Mouse (Mus musculus) frontal cortex, postnatal 10 days (tissue): Measurements from ENCODE around the gene Id1.

Experiments used
- DNase-seq, 2 experiments: peaks; one replicate each; pipeline ENCODE4 v3.0.0; 2022; ENCODE audit warnings: low spot score in 2 of 2, mixed read lengths in 1 of 2

The Id1 gene

DNA sequence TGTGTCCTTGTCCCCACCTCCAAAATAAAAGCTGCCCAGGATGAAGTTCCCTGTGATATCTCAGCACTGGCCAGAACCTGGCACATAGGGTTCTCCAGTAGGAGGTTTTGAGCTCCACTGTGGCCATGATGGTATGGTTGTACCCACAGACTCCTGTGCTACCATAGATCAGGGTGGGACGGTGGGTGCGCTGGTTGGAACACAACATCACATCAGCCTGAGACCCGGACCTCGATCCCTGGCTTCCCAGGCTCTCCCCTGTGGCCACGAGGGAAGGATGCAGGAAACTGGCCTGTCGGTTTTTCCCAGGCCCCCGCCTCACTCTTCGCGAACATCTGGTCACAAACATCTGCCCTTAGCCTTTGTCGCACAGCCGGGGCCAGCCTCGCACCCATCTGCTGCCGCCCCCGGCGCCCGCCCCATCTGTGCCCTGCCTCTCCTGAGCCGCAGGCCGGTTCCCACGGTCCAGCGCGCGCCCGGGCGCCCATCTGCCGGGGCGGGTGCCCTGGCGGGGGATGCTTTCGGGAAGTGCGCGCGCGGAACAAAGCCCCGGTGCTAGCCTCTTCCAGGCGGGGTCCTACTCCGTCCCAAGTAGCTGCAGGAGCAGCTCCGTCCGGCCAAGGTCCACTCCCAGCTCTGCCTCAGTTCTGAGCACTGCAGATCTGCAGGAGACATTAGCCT is 12.3 kb upstream of the Id1 start:
- DNase-seq, result no peak

DNA sequence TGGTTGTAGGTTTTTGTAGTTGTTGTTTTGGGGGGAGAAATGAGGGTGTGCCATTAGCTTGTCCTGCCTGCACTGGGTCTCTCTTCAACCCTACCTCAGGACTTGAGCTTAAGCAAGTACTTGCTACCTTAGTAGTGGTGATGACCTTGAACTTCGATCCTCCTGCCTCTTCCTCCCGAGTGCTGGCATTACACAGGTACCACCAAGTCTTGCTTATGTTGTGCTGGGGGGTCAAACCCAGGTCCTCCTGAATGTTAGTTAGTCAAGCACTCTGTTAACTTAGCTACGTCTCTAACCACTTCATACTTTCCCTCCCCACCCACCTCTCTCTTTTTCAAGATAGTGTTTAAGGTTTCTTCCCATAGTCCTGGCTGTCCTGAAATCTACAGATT is 11.7 kb upstream of the Id1 start:
- DNase-seq, result no peak

DNA sequence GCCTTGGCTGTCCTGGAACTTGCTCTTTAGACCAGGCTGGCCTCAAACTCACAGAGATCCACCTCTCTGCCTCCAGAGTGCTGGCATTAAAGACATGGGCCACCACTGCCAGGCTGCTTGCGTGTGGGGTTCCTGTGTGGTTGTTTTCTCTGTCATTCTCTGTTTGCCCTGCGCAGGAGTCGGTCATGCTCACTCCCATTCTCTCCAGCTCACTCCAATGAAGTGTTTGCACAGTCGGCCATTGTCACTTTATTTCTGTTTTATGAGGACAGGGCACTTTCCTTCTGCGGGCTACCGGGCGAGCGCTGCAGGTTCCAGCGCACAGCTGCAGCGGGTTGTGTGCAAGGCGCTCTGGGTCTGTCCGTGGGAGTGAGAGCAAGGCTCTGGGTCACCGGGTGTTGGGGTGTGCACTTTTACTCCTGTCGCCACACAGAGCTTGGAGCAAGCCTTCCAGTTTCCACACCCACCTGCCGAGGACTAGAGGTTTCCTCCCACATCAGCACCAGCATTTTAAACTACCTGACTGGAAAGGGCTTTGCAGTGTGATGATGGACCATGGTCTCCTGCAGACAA is 10.8 kb upstream of the Id1 start:
- no peak for DNase-seq

DNA sequence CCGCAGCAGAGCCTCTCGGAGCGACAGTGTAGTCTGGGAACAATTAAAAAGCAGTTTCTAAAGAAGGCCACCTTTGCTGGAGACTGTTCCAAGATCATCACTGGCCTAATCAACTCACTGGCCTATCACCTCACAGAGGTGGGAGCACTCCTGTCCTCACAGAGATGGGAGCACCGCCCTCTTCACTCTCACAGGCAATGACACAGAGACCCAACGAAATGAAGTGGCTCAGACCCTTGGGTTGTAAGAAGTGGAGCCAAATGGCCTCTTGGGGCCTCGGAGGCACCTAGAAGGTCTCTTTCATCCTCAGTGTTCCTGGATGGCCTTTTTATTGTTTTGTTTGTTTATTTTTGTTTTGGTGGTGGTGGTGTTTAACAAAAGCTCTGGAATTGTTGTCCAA is 9.8 kb upstream of the Id1 start:
- DNase-seq, result no peak

DNA sequence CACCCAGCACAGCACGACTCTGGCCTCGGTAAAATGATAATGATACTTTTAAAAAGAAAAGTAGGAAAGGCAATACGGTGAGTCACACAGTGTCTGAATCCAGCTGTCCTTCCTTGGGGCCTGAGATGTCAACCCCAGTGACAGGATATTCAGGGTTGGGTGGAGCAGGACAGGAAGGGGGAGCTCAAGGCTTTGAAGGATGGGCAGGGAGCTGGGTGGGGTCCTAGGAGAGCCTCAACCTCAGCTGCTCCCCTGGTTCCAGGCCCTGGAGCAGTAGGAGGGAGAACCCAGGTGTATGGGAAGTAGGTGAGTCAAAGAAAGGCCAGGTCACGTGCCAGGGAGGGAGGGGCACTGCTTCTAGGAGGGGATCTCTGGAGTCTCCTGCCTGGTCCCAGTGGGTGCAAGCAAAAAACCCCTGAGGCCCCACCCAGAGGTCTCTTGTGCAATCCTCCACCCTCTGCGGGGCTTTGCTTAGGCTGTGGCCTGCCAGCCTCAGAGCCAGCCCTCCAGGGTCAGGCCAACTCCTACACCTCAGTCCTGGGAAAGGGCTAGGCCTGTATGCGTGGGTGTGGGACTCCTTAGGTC is 9.2 kb upstream of the Id1 start:
- no peak for DNase-seq

DNA sequence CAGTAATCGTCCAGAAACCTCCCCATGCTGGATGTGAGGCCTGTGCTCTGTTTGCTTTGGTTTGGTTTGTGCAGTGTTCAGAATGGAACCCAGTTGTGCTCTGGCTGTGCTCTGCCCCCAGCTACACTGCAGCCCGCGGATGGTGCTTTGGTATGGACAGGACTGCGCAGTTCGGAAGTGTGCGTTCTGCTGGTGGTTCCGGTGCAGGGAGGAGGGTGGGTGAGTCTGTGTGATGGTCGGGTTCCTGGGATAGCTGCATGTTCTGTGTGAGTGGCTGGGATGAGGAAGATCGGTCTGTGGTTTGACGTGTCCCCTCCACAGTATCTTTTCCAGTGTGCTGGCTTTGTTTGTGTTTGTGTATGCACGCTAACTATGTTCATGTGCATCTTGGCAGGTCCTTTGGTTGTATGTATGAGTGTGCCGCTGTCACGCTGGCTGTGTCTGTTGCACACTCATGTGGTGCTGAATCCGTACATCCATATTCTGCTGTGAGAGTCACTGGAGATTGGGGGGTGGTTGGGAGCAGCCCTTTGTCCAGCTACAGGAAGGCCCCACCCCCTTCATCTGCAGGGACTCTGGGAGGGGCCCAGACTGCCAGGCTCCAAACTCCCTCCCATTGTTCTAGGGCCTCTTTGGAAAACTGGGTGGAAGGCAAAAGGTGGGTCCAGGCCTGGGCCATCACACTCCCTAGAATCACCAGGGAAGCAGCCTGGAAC is 8.1 kb upstream of the Id1 start:
- DNase-seq, result no peak

DNA sequence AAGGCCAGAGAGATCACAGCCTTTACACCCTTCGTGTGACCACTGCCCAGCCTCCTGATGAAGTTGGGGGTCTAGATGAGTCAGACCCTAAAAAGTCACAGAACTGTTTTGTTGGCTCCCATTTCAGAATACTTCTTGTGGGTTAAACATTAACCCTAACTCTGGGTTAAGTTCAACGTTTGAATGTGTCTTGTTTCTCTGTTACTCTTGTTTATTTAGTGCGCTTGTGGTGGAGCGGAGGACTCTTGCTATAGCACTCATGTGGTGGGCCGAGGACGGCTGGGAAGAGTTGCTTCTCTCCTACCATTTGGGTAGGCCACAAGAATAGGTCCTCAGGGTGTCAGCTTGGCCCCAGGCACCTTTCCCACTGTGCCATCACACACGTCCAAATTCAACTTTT is 7.5 kb upstream of the Id1 start:
- DNase-seq, result no peak

DNA sequence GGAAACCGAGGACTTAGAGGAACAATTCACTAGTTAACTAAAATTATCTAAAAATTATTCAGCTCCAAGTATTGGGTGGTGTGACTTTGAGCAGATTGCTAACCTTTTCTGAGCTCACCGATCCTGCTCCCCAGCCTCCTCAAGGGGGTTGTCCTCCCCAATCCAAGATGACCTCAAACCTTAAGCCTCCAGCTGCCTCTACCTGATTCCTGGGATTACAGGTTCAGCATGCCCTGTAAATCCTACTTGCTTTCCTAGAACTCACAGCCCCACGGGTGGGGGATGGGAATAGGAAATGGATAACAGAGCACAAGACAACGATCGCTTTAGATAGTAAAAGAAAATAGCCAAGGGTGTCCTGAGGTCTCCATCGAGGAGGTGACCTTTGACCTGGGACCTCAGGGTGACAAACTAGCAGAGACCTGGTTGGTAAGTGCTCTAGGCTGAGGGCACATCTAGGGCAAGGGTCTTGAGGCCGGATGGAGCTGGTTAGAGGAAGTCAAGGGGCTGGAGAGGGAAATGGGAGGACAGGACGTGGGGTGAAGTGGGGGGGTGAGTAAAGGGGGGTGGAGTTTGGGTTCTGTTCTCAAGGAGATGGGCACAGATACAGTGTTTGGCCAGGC is 6.9 kb upstream of the Id1 start:
- no peak for DNase-seq

DNA sequence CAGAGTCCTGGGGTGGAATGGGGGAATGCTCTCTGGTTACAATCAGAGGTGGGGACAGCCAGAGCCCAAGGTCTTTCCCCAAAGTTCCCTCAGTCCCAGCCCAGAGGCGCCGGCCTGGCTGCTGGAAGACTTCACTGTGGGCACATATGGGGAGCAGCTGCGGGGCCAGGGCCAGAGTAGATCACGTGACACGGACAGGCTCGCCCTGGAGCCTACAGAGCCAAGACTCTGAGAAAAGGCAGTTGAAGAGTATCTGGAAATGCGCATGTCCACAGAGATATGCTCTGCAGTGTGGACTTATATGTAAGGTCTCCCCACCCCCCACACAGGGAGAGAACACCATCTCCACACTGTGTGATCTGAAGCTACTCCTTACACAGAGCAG is 6.4 kb upstream of the Id1 start:
- no peak for DNase-seq

DNA sequence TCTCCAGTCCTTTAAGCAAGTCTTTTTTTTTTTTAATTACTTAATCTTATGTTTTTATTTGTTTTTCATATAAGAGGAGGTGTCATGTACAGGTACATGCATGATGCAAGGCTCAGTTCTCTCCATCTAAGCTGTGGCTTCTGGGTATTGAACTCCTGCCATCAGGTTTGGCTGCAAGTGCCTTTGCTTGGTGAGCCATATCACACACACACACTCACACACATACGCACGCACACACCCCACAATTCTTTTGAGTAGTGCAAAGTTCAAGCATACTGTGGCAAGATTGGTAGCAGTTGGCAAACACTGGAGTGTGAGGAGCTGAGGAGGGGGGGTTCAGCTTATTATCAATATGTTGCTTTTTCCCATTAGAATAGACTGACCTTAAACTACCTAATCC is 2.9 kb upstream of the Id1 start:
- DNase-seq, result no peak

DNA sequence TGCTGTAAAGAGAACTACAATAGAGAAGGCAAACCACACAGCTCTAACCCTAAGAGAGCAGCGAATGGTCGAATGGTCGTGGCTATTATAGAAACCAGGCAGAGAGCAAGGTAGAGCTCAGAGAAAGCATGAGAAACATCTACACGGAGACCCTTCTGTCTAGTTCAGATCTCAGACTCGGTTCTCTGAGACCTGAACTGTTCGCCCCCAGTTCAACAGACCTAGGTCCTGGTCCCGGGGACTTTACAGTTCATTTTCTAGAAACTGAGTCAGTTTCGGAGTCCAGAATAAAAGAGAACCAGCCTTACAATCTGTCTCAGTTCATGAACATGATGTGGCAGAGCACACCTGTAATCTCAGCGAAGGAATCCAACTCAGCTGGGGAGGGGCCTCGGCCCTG is 1.6 kb upstream of the Id1 start:
- DNase-seq, result no peak

DNA sequence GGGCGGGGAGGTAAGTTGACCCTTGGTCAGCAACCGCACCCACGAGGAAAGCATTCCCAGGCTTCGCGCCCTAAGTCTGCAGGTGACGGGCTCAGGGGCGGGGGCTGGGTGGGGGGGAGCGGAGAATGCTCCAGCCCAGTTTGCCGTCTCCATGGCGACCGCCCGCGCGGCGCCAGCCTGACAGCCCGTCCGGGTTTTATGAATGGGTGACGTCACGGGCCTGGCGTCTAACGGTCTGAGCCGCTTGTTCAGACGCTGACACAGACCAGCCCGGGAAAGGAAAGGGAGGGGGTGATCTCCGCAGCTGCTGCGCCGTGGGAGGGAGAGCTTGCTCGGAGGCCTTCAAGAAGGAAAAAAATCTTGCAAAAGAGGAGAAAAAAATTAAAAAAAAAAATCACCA is 1.1 kb upstream of the Id1 start:
- DNase-seq, result peak; percentile 94

DNA sequence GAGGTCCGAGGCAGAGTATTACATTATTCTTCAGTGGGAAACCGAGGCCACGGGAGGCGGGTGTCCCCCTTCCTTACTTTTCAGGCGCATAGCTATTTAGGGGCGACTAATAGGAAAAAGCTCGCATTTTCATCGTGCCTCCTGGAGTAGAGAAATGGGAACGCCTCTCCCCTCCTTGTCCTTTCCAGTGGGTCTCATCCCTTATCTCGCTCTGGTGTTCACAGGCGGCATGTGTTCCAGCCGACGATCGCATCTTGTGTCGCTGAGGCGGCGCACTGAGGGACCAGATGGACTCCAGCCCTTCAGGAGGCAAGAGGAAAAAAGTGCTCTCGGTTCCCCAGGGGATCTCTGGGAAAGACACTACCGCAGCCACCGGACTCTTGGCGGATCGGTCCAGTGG is 697 bp downstream of the Id1 start:
- DNase-seq, result no peak

DNA sequence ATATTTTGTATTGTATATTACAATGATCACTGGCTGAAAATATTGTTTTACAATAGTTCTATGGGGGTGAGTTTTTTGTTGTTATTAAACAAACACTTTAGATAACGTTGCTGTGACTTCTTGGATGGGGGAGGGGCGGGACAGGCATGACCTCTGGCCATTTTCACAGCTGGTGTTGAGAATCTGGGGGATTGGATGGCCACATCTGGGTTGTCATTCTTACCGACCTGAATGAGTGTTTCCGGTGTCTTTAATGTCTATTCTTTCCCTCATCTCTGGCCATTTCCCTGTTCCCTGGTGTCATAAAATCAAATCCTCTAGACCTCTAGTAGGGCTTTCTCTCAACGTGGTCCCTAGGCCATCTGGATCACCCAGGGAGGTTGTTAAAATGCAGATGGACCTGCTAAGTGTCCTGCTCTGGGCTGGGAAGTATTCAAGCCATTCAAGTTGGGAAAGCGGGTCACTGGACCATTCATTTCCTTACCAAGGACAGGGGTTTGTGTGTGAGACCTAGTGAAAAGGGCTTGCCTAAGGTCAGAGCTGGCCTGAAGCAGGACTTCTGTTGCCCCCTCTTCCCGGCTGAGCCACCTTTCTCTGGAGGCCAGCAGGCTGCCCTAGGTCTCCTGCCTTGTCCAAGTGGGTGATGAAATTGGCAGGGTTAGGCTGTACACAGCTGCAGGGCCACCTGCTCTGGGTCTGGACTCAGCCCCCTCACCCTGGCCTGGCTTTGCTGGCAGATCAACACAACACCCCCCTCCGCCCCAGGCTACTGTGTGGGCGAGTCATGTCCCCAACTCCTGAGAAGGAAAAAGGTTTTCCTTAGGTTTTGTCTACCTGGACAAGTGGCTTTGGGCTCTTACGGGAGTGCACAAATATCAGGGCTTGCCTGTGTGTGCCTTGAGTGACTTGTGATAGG is 1.5 kb downstream of the Id1 start:
- no peak for DNase-seq

DNA sequence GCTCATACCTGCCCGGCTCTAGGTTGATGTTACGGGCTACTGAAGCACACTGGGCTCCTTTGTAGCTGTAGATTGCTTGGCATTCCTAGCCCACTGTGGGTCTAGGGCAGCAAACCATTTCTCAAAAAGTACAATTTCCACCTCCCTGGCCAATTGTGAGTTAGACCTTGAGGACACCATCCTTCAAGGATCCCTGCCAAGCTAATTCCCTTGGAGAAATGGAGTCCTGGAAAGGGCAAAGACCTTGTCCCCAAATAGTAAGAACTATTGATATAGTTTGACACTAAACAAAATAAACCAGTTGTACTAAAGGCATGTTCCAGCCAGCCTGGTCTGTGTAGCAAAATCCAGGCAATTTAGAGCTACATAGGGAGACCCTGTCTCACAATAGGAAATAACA is 2.3 kb downstream of the Id1 start:
- DNase-seq, result no peak

DNA sequence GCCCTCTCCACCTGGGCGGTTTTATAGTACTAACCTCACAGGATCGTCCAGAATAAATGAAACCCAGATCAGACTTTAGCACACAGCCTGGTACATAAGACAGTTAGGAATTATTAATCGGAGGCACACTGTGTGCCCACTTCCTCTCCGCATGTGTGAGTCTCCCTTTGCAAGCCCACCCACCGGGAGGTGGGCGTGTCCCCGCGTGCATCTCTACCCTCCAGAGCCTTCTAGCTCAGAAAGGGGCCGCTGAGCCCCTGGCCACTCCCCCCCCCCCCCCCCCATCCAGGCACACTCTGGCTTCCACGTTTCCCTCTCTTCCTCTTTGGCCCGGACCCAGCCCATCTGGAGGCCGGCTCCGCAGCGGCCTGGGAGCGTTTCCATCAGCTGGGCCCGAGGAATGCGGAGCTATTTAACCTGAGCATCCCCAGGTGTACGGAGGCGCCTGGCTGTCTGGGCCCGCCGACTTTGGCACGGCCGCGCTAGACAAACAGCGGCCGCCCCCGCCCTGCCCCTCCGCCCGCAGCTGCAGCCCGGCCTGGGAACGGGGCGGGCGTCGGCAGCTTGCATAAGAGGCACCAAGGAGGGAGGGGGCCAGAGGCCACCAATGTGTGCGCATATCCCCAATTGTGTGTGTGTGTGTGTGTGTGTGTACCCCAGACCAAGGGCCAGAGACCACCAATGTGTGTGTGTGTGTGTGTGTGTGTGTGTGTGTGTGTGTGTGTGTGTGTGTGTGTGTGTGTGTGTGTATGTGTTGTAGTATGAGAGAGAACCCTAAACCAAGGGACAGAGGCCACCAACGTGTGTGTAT is 3.2 kb downstream of the Id1 start:
- peak in 1 of 2 experiments; percentile 35 for DNase-seq

DNA sequence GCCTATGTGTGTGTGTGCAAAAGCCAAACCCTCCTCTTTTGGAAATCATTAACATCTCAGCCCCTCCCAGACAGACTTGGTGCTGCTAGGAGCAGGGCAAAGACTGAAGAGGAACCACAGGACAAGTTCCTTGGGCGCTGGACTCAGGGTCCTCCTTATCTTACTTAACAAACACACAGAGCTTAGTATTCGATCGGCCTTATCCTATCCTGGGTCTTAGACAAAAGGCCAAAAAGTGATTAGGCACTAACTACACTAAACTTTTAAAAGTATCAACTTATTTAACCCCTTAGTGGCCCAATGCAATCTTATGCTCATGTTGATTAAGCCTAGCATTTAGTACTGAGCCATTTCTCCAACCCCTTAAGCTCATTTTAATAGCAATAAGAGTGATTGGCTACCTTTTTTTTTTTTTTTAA is 3.8 kb downstream of the Id1 start:
- no peak for DNase-seq

DNA sequence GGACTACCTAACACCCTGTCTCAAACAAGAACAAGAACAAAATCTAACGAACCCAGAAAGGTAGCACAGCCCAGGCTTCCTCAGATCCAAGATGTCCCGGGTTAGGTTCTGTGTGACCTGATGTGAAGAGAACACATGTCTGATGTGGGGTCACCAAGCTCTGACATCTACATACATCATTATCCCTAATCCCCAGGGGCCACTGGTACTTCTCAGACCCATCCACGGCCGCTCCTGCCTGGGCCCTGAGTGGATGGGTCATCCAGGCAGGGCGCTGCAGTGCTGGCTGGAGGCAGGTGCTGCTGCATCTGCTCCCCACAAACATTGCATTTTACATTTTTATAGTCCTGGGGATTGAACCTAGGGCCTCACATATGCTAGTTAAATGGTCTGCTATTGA is 4.4 kb downstream of the Id1 start:
- no peak for DNase-seq

DNA sequence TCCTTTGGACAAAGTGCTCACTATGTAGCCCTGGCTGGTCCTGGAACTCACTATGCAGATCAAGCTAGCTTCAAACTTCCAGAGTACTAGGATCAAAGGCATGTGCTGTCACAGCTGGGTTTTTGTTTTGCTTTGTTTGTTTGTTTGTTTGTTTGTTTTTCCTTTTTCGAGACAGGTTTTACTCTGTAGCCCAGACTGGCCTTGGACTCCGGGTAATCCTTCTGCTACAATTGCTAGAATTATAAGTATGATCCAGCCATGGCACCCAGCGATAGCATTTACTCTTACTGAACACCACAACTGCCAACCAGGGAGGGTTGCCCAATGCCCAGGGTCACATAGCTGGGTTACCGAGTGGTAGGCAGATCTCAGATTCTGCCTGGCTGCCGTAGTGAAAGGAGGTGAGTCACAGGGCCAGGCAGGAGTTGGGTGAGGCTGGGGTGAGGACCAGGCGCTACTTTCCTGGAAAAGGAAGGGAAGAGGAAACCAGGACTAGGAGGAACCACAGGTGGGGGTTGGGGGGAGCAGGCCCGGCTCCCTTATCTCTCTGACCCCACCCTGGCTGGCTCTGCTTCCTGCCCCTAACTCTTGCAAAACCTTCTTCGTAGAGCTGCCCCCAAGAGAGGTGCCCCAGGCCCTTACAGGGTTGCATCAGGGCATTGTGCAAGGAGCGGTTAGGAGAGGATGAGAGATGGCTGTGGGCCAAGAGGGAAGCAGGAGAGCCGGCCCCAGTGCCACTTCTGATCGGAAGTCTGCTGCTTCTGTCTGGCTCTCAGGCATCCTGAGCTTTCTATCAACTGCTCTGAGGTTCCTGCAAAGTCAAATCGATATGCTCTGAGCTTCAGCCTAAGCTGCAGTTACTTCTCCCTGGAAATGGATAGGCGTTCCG is 5.3 kb downstream of the Id1 start:
- no peak for DNase-seq

DNA sequence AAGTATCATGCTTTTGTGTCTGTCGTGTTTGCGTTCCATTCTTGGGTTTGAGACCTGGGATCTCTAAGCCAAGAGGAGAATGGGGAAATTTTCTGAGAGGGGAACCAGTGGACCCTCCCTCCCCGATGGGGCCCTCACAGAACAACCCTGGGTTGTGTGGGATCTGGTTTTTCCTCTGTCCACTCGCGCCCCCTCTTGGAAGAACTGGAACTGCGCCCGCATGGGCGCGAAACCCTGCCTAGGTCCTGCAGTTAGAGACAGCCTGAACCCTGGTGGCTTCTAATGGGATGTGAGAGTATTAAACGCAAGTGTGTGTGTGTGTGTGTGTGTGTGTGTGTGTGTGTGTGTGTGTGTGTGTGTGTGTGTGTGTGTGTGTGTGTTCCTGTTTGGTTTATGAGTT is 6.4 kb downstream of the Id1 start:
- peak in 1 of 2 experiments; percentile 44 for DNase-seq
